Mouse (Mus musculus): ENCODE measurements at regions not wholly inside any gene's neighbourhood (a gene's known extent, or its start where the extent isn't known, plus 50 kb on each side); places are given as distances from the start of the nearest gene placed in this dataset.

DNA sequence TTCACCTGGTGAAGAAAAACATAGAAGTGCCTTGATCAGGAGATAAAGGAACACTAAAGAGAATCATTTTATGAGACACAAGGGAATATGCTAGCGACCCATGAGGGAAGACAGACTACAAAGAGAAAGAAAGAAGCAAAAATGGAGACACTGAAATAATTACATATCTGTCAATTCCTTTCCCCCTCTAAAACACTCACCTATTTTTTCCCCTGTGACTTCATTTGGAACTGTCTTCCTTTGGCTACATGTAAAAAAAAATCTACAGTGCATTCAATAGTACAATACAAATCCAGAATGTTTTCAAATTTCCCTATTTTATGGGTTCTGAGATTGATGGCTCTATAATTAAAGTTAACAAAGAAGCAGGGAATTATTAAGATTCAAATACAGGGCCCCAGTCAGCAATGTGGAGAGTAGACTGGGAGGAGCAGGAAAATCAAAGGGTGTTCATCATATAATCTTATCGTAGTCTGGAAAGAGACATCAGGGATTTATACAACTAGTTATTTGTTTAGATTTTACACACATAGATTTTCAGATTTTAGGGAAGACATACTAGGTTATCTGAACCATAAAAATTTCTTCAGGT is 598.0 kb downstream of the Hdgfl1 start:
- Histone ChIP-seq H3K9ac (ENCODE audit: low read length) (no peak overlapping the region), H3K27me3 (replicated peaks; ENCODE audit: control insufficient read depth, insufficient read depth, low read length) (no peaks in the 10 kb centered on the region), H3K4me1 (replicated peaks; ENCODE audit: control insufficient read depth, insufficient read depth, low read length) (no peaks in the 10 kb centered on the region), H3K27ac (ENCODE audit: low read depth) (no peak overlapping the region), H3K4me2 (ENCODE audit: low read length) (no peak overlapping the region), H3K4me3 (ENCODE audit: low read depth, low read length) (no peak overlapping the region), H3K9me3 (ENCODE audit: control insufficient read depth, low read length) (no peaks in the 10 kb centered on the region), H3K36me3 (ENCODE audit: control insufficient read depth, insufficient read depth, low read length) (no peaks in the 10 kb centered on the region)
- WGBS: 86% methylated on average over 2 of the region's 2 CpGs
- no peak for DNase-seq (ENCODE audit: low spot score)
- no peak for ATAC-seq (replicated peaks; ENCODE audit: low FRiP score, low TSS enrichment, low read depth)

DNA sequence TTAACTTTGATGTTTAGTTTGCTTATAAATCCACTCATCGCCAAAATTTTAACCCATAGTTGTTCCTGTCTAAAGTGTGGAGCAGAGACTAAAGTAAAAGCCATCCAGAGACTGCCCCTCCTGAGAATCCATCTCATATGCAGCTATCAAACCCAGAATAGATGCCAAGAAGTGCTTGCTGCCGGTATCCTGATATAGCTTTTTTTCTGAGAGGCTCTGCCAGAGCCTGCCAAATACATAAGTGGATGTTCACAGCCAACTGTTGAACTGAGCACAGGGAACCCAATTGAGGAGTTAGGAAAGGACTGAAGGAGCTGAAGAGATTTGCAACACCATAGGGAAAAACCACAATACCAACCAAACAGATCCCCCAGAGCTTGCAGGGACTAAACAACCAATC is 600.3 kb downstream of the Hdgfl1 start:
- H3K4me1 ChIP-seq (replicated peaks; ENCODE audit: control insufficient read depth, insufficient read depth, low read length): no peaks in the 10 kb centered on the region
- no peaks in the 10 kb centered on the region for H3K36me3 ChIP-seq (ENCODE audit: control insufficient read depth, insufficient read depth, low read length)
- WGBS: 75% methylated on average over 2 of the region's 2 CpGs
- no peak overlapping the region for H3K9ac ChIP-seq (ENCODE audit: low read length)
- no peak overlapping the region for H3K4me2 ChIP-seq (ENCODE audit: low read length)
- H3K9me3 ChIP-seq (ENCODE audit: control insufficient read depth, low read length): no peaks in the 10 kb centered on the region
- H3K27me3 ChIP-seq (replicated peaks; ENCODE audit: control insufficient read depth, insufficient read depth, low read length): no peaks in the 10 kb centered on the region
- ATAC-seq (replicated peaks; ENCODE audit: low FRiP score, low TSS enrichment, low read depth) (no peak), DNase-seq (ENCODE audit: low spot score) (no peak)
- no peak overlapping the region for H3K4me3 ChIP-seq (ENCODE audit: low read depth, low read length)
- no peak overlapping the region for H3K27ac ChIP-seq (ENCODE audit: low read depth)

DNA sequence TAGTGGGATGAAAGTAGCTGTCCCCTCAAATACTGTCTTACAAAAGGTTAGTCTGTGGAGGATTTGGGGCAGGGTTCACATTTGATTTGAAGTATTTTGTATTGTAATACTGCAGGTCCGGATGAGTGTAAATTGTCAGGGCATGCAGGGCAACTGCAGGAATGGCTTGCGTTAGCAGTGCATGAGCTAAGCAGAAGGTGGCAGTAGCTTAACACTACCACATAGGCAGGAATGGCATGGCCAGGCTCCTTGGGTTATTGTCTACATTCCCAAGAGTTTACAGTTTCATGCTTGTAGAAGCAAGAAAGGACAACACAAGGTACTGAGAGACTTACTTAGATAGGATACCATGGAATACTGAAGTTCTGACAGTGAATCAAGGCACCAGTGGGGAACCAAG is 611.3 kb downstream of the Hdgfl1 start:
- DNase-seq (ENCODE audit: low spot score): no peak

DNA sequence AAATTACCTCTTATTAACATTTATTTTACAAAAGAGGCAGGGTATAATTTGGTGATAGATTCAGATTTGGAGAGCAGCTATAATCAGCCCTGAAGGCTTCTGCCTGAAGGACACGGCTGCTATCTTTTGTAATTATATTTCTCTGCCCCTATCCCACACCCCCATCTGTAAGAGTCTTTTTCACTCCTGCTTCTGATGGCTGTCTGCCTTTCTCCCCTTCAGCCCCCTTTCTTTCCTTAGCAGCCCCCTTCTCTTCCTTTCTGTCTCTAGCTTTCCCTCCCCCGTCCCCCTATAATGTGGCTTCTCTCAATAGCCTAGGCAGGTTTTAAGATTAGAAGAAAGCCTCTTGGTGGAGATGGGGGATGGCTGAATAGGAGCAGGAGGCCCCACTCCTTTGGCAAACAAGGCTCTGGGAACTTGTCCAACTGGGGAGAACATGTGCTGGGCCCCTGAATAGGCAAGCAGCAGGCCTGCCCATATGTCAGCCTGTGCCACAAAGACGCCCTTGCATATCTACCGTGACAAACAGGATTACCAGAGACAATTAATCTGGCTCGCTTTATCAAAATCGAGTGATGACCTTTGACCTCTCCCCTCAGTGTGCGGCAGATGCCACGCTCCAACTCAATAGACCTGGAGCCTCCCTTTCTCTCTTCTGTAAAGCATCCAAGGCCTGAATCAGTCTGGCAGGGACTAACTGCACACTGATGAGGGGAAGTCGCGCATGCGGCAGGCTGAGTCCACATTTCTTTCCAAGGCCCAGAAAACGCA is 615.1 kb downstream of the Hdgfl1 start:
- ATAC-seq (replicated peaks; ENCODE audit: low FRiP score, low TSS enrichment, low read depth) (peak; percentile 91), DNase-seq (ENCODE audit: low spot score) (peak; percentile 62)
- H3K4me3 ChIP-seq (ENCODE audit: low read depth, low read length): no peak overlapping the region
- no peak overlapping the region for H3K4me2 ChIP-seq (ENCODE audit: low read length)
- no peak overlapping the region for H3K9ac ChIP-seq (ENCODE audit: low read length)
- H3K27me3 ChIP-seq (replicated peaks; ENCODE audit: control insufficient read depth, insufficient read depth, low read length): no peaks in the 10 kb centered on the region
- H3K4me1 ChIP-seq (replicated peaks; ENCODE audit: control insufficient read depth, insufficient read depth, low read length): no peaks in the 10 kb centered on the region
- WGBS: 50% methylated on average over 12 of the region's 12 CpGs
- H3K27ac ChIP-seq (ENCODE audit: low read depth): no peak overlapping the region
- no peaks in the 10 kb centered on the region for H3K9me3 ChIP-seq (ENCODE audit: control insufficient read depth, low read length)
- H3K36me3 ChIP-seq (ENCODE audit: control insufficient read depth, insufficient read depth, low read length): no peaks in the 10 kb centered on the region

More for the DNA sequence above, 611.3 kb downstream of the Hdgfl1 start:
- WGBS: 81% methylated on average over 2 of the region's 2 CpGs
- no peak for ATAC-seq (replicated peaks; ENCODE audit: low FRiP score, low TSS enrichment, low read depth)
- Histone ChIP-seq H3K4me3 (ENCODE audit: low read depth, low read length) (no peak overlapping the region), H3K36me3 (ENCODE audit: control insufficient read depth, insufficient read depth, low read length) (no peaks in the 10 kb centered on the region), H3K27ac (ENCODE audit: low read depth) (no peak overlapping the region), H3K4me2 (ENCODE audit: low read length) (no peak overlapping the region), H3K9me3 (ENCODE audit: control insufficient read depth, low read length) (no peaks in the 10 kb centered on the region), H3K4me1 (replicated peaks; ENCODE audit: control insufficient read depth, insufficient read depth, low read length) (no peaks in the 10 kb centered on the region), H3K27me3 (replicated peaks; ENCODE audit: control insufficient read depth, insufficient read depth, low read length) (no peaks in the 10 kb centered on the region), H3K9ac (ENCODE audit: low read length) (no peak overlapping the region)

DNA sequence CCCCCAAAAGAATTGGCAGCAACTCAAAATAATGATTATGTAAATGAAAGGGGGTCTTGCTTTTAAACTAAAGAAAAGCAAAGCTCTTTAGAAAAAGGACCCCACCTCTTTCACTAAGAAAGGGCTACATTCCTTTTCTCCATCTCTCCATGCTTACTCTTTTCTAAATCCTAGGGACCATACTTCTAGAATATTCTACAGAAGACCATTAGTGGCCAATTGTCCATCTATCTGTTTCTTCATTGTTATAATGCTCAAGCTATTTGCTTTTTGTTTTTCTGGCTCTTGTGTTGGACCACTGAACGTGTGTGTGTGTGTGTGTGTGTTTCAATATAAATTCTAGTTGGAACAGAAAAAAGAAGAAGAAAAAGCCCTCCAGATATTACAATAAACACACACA is 615.7 kb downstream of the Hdgfl1 start:
- Histone ChIP-seq H3K9me3 (ENCODE audit: control insufficient read depth, low read length) (no peaks in the 10 kb centered on the region), H3K27me3 (replicated peaks; ENCODE audit: control insufficient read depth, insufficient read depth, low read length) (no peaks in the 10 kb centered on the region), H3K36me3 (ENCODE audit: control insufficient read depth, insufficient read depth, low read length) (no peaks in the 10 kb centered on the region), H3K4me1 (replicated peaks; ENCODE audit: control insufficient read depth, insufficient read depth, low read length) (no peaks in the 10 kb centered on the region), H3K4me2 (ENCODE audit: low read length) (no peak overlapping the region), H3K4me3 (ENCODE audit: low read depth, low read length) (no peak overlapping the region), H3K27ac (ENCODE audit: low read depth) (no peak overlapping the region), H3K9ac (ENCODE audit: low read length) (no peak overlapping the region)
- DNase-seq (ENCODE audit: low spot score) (no peak), ATAC-seq (replicated peaks; ENCODE audit: low FRiP score, low TSS enrichment, low read depth) (no peak)
- WGBS: 56% methylated on average over 1 of the region's 1 CpGs

DNA sequence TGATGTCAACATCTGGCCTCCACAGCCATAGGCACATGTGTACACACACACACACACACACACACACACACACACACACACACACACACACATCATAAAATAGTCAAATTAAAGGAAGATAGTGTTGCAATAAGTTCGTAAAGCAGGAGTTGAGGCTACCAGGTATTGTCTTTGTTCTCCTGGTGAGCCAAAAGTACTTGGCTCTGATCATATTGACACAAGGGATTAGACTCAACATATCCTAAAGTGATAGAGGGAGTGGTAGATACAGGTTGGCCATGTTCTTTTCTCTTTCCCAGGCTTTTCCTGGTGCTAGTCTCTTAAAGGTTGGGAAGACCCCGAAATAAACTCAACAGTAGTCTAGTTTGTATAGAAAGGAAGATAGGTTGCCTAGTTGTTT is 616.9 kb downstream of the Hdgfl1 start:
- Histone ChIP-seq H3K36me3 (ENCODE audit: control insufficient read depth, insufficient read depth, low read length) (no peaks in the 10 kb centered on the region), H3K4me1 (replicated peaks; ENCODE audit: control insufficient read depth, insufficient read depth, low read length) (no peaks in the 10 kb centered on the region), H3K4me2 (ENCODE audit: low read length) (no peak overlapping the region), H3K9me3 (ENCODE audit: control insufficient read depth, low read length) (no peaks in the 10 kb centered on the region), H3K27ac (ENCODE audit: low read depth) (no peak overlapping the region), H3K9ac (ENCODE audit: low read length) (no peak overlapping the region), H3K27me3 (replicated peaks; ENCODE audit: control insufficient read depth, insufficient read depth, low read length) (no peaks in the 10 kb centered on the region), H3K4me3 (ENCODE audit: low read depth, low read length) (no peak overlapping the region)
- DNase-seq (ENCODE audit: low spot score) (no peak), ATAC-seq (replicated peaks; ENCODE audit: low FRiP score, low TSS enrichment, low read depth) (no peak)
- 85% methylated on average over 2 of the region's 2 CpGs for WGBS

DNA sequence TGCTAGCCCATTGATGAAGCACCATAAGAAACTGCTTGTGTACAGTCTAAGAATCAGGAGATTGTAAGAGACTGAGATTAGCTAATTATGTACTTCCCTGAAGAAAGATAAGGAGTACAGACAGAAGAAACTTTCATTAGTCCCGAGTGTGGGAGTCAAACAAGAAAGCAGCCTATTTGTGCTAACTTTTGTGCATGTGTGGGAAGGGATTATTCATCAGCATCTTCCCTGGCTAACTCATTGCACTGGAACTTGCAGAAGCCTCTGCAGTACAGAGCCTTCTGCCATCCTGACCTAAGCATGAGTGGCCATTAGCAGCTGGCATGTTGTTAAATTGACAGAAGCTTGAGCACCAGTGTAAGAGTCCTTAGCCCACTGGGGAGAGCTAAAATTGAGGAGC is 619.5 kb downstream of the Hdgfl1 start:
- DNase-seq (ENCODE audit: low spot score) (no peak), ATAC-seq (replicated peaks; ENCODE audit: low FRiP score, low TSS enrichment, low read depth) (no peak)
- H3K4me3 ChIP-seq (ENCODE audit: low read depth, low read length): no peak overlapping the region
- H3K4me2 ChIP-seq (ENCODE audit: low read length): no peak overlapping the region
- no peaks in the 10 kb centered on the region for H3K36me3 ChIP-seq (ENCODE audit: control insufficient read depth, insufficient read depth, low read length)
- H3K9me3 ChIP-seq (ENCODE audit: control insufficient read depth, low read length): no peaks in the 10 kb centered on the region
- no peak overlapping the region for H3K9ac ChIP-seq (ENCODE audit: low read length)
- no peaks in the 10 kb centered on the region for H3K27me3 ChIP-seq (replicated peaks; ENCODE audit: control insufficient read depth, insufficient read depth, low read length)
- no peak overlapping the region for H3K27ac ChIP-seq (ENCODE audit: low read depth)
- H3K4me1 ChIP-seq (replicated peaks; ENCODE audit: control insufficient read depth, insufficient read depth, low read length): no peaks in the 10 kb centered on the region
- 44% methylated on average over 1 of the region's 1 CpGs for WGBS

DNA sequence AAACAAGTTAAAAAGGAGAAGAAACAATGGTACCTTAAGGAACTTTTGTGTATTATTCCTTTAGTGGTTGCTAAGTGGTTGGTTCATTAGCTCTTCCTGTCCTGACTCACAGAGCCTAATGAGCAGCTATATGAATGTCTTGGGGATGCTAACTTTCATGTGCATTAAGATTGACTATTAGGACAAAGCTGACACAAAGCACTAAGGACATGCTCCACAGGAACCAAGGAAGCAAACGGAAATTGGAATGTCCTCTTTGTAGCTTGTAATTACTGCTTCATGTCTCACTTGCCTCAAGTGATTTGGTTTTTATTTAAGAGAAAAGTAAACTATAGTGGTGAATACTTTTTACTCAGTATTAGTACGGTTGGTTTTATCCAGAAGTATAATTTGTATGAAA is 627.2 kb downstream of the Hdgfl1 start:
- ATAC-seq (replicated peaks; ENCODE audit: low FRiP score, low TSS enrichment, low read depth): no peak
- DNase-seq (ENCODE audit: low spot score): no peak
- Histone ChIP-seq H3K9me3 (ENCODE audit: control insufficient read depth, low read length) (no peaks in the 10 kb centered on the region), H3K4me2 (ENCODE audit: low read length) (no peak overlapping the region), H3K27ac (ENCODE audit: low read depth) (no peak overlapping the region), H3K36me3 (ENCODE audit: control insufficient read depth, insufficient read depth, low read length) (no peaks in the 10 kb centered on the region), H3K4me3 (ENCODE audit: low read depth, low read length) (no peak overlapping the region), H3K4me1 (replicated peaks; ENCODE audit: control insufficient read depth, insufficient read depth, low read length) (no peaks in the 10 kb centered on the region), H3K27me3 (replicated peaks; ENCODE audit: control insufficient read depth, insufficient read depth, low read length) (no peaks in the 10 kb centered on the region), H3K9ac (ENCODE audit: low read length) (no peak overlapping the region)
- 79% methylated on average over 2 of the region's 2 CpGs for WGBS

DNA sequence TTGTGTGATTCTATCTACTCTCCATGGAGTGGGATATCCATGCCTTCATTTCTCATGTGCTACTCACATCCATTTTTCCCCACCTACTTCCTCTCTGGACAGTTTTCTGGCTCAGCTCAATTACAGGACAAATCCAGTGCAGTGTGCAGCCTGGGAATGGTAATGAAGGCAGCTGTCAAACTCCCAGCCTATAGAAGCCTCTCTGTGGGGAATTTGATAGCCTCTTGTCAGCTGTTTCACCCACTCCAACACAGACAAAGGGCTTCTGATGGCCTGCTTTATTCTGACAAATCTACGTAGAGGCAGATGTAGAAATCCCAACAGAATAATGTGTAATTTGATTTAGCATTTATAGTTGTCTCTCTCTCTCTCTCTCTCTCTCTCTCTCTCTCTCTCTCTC is 650.6 kb downstream of the Hdgfl1 start:
- DNase-seq (ENCODE audit: low spot score) (no peak), ATAC-seq (replicated peaks; ENCODE audit: low FRiP score, low TSS enrichment, low read depth) (no peak)
- Histone ChIP-seq H3K4me2 (ENCODE audit: low read length) (no peak overlapping the region), H3K27me3 (replicated peaks; ENCODE audit: control insufficient read depth, insufficient read depth, low read length) (no peaks in the 10 kb centered on the region), H3K9me3 (ENCODE audit: control insufficient read depth, low read length) (no peaks in the 10 kb centered on the region), H3K4me3 (ENCODE audit: low read depth, low read length) (no peak overlapping the region), H3K36me3 (ENCODE audit: control insufficient read depth, insufficient read depth, low read length) (no peaks in the 10 kb centered on the region), H3K27ac (ENCODE audit: low read depth) (no peak overlapping the region), H3K4me1 (replicated peaks; ENCODE audit: control insufficient read depth, insufficient read depth, low read length) (no peaks in the 10 kb centered on the region), H3K9ac (ENCODE audit: low read length) (no peak overlapping the region)
- WGBS: 50% methylated on average over 1 of the region's 1 CpGs
